Mouse (Mus musculus) liver, postnatal 0 days (tissue): ENCODE results near the gene Oasl1.

Source experiments
- CTCF ChIP-seq: sonication (generic); IDR thresholded peaks from 2 replicates; pipeline ENCODE4 v1.5.1; 2016; ENCODE audit warnings: antibody characterized with exemption, low read depth
- EP300 ChIP-seq: IDR thresholded peaks from 2 replicates; pipeline ENCODE4 v1.6.1; 2016; ENCODE audit warnings: antibody characterized with exemption, low read depth, mild to moderate bottlenecking

GRCm38 (mm10) chr5:114879399-114879798 lies 43.6 kb upstream of the Oasl1 start:
- TF ChIP-seq EP300, result no peak
- no peak for TF ChIP-seq CTCF
